Mouse (Mus musculus) erythroblast, embryonic 14.5 days (primary cell): ENCODE data around the gene Clk1. TPM values are rescaled to one million over a fixed set of nuclear protein-coding genes. Genes with fewer than 3 reads are reported as not detected.

Experiments
- H3K27me3 ChIP-seq: 2 replicates; pipeline ENCODE4 v1.6.1; 2012; ENCODE audit warnings: inconsistent platforms; ENCODE audit not compliant: control insufficient read depth
- H3K36me3 ChIP-seq: 2 replicates; pipeline ENCODE4 v1.6.1; 2012; ENCODE audit warnings: mild to moderate bottlenecking, inconsistent platforms; ENCODE audit not compliant: control insufficient read depth
- H3K4me1 ChIP-seq: 2 replicates; pipeline ENCODE4 v1.6.1; 2012; ENCODE audit warnings: inconsistent platforms; ENCODE audit not compliant: control insufficient read depth
- H3K4me3 ChIP-seq: replicated peaks from 2 replicates; pipeline ENCODE3; 2012; ENCODE audit warnings: moderate library complexity, mild to moderate bottlenecking, inconsistent platforms
- H3K9me3 ChIP-seq: 2 replicates; pipeline ENCODE4 v1.6.1; 2012; ENCODE audit warnings: low read length, inconsistent platforms, mixed read lengths; ENCODE audit not compliant: control insufficient read depth
- GATA1 ChIP-seq: IDR thresholded peaks from 2 replicates; pipeline ENCODE4 v1.6.1; 2012; ENCODE audit warnings: low read length, inconsistent platforms, mixed read lengths
- TAL1 ChIP-seq: IDR thresholded peaks from 3 replicates; pipeline ENCODE4 v1.6.1; 2012; ENCODE audit warnings: low read length, inconsistent platforms, mixed read lengths
- polyA plus RNA-seq: library from polyadenylated mRNA; stranded (reverse); fragments of >175 nt; gene quantifications from 2 replicates; pipeline ENCODE4 v1.2.3, GENCODE M21; 2012

The Clk1 gene
- polyA plus RNA-seq, 1 experiment, result 1.5 TPM

DNA sequence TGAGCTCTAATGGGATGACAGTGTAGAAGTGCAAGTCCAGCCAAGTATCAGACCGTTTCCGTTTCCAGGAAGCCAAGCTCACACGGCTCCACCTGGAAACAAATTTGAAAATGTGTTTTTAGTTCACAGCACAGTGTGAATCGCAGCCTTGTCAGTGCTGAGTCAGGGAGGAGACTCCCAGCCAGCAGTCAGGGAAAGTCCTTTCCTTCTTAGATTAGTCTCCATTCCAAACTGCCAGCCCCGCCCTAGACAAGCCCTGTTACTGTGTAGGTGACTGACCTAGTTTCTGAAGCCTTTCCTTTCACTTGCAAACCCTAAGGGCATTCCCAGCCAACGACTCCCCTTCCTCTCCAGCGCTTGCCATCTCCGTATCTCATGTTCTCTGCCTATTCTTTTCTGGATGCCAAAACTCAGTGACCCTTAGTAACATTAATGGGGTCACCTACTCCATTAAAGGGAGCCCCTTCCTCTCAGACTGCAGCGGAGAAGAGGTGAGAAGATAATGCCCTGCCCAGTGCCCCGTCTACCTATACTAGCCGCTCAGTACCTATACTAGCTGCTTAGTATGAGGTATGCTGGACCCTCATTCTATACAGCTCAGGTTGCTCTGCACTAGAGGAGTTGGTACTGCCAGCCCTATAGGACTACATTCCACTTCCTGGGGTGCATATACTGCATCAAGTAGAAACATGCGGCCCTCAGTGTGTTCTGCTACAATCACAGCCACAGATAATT, 57.0 kb downstream of the Clk1 start:
- Histone ChIP-seq H3K9me3 (peaks cover 4% of the 10 kb centered on the region), H3K4me1 (peaks cover 3% of the 10 kb centered on the region; the same call in 1 of the 2 replicates), H3K36me3 (no peaks in the 10 kb centered on the region), H3K4me3 (no peak overlapping the region), H3K27me3 (no peaks in the 10 kb centered on the region)
- TF ChIP-seq GATA1 (no peak), TAL1 (no peak)

DNA sequence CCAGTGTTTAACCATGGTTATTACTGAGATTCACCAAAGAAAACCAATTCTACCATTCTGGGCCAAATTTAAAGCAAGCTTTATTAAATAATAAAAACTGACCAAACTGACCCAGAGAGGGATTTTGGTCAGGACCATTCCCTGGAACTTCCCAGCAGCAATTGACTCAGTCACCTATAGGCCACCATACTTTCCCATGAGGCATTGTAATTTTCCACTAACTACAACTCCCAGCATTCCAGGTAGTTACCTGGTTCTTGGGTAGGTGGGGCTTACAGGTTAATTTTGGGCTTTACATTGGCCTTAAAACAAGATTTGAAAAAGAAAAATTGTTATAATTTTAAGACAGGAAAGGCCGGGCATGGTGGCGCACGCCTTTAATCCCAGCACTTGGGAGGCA, 58.0 kb downstream of the Clk1 start:
- no peak for TF ChIP-seq GATA1
- no peak for TF ChIP-seq TAL1

DNA sequence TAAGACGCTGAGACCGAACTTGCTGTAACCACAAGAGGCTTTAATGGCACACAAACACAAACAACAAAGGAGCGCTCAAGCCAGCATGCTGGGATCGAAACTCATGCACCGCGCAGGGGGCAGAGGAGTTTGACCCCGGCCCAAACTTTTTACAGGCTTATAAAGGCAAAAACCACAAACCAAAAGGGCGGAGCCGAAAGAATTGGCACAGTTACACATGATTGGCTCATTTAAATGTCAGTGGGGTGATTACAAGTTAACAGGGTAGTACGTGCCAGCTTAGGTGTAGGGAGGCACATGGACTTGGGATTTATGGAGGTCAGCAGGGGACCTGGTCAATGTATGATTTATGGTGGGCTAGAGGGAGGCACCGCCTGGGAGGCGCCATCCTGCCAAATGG, 59.3 kb downstream of the Clk1 start:
- TF ChIP-seq TAL1, result no peak
- no peaks in the 10 kb centered on the region for H3K27me3 ChIP-seq
- no peak overlapping the region for H3K4me3 ChIP-seq
- H3K36me3 ChIP-seq, result no peaks in the 10 kb centered on the region
- peaks cover 3% of the 10 kb centered on the region; the same call in 1 of the 2 replicates for H3K4me1 ChIP-seq
- H3K9me3 ChIP-seq, result peaks cover 4% of the 10 kb centered on the region

More for the DNA sequence above, 58.0 kb downstream of the Clk1 start:
- Histone ChIP-seq H3K4me3 (no peak overlapping the region), H3K27me3 (no peaks in the 10 kb centered on the region), H3K9me3 (peaks cover 4% of the 10 kb centered on the region), H3K36me3 (no peaks in the 10 kb centered on the region), H3K4me1 (peaks cover 3% of the 10 kb centered on the region; the same call in 1 of the 2 replicates)

DNA sequence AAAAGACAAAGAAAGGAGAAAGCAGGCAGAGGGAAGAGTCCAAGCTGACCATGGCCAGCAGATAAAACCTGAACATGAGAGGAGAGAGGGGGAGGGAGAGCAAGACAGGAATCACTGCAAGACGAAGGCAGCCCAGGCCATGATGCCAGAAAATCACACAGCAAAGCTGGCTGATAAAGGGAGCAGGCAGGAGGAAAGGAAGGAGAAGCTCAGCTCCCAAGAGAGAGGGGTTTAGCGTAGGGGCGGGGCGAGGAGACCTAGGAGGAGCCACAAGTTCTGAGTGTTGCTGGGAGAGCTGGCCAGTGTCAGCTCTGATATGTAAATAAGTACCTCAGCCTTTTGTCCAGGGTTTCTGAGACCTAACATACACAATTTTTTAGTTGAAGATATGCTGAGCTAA, 61.6 kb downstream of the Clk1 start:
- no peak for TF ChIP-seq GATA1
- TF ChIP-seq TAL1, result no peak
- Histone ChIP-seq H3K27me3 (no peaks in the 10 kb centered on the region), H3K9me3 (peaks cover 4% of the 10 kb centered on the region), H3K36me3 (no peaks in the 10 kb centered on the region), H3K4me1 (peaks cover 3% of the 10 kb centered on the region; the same call in 1 of the 2 replicates), H3K4me3 (no peak overlapping the region)

Other genes with a start within 250 kb of the Clk1 start
- not detected in 2 replicates for gene Aox4, start 213.7 kb downstream of the Clk1 start, polyA plus RNA-seq
- not detected in 2 replicates for gene Aox2, start 145.7 kb downstream of the Clk1 start, polyA plus RNA-seq
- gene Bzw1, start 31.2 kb downstream of the Clk1 start, polyA plus RNA-seq, result 0.15 and 0.30 TPM in 2 replicates
- gene Nif3l1, start 21.1 kb upstream of the Clk1 start, polyA plus RNA-seq, result 0.08 and 0.25 TPM in 2 replicates
- gene Ppil3, start 21.4 kb upstream of the Clk1 start, polyA plus RNA-seq, result 0.40 and 0.43 TPM in 2 replicates
- gene Orc2, start 81.0 kb upstream of the Clk1 start, polyA plus RNA-seq, result 2.7 and 2.8 TPM in 2 replicates
- gene Fam126b, start 162.3 kb upstream of the Clk1 start, polyA plus RNA-seq, result 0.03 TPM in 2 replicates
- gene Ndufb3, start 162.3 kb upstream of the Clk1 start, polyA plus RNA-seq, result 0.62 and 1.2 TPM in 2 replicates